Mouse (Mus musculus): Measurements from ENCODE around the gene Sult2a4.
"Not testable (repeated sequence)": the region's sequence is repeated elsewhere in the genome, so short reads cannot be mapped to it uniquely, and the experiment has no call there.

Sult2a4 gene

DNA sequence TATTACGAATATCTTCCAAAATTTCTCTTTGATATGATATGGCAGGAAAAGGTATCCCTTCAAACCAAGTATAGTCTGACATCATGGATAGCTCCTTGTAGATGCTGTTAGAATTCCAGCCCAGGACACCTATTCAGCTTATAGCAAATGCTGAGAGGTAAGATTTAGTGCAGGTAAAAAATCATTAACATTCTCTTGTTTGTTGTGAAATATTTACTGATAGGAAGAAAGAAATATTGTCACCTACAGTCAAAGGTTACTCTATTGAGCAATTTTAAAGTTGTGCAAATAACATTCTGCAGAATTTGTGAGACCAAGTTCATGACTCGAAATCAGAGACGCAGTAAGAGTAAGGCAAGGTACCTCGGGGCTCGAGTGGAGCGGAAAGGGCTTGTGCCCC, at the start of gene Sult2a4:
TSS of gene Sult2a4 (minus strand) at position 101 of the 400 bp plus-strand sequence.
- DNase-seq = not testable (repeated sequence)

DNA sequence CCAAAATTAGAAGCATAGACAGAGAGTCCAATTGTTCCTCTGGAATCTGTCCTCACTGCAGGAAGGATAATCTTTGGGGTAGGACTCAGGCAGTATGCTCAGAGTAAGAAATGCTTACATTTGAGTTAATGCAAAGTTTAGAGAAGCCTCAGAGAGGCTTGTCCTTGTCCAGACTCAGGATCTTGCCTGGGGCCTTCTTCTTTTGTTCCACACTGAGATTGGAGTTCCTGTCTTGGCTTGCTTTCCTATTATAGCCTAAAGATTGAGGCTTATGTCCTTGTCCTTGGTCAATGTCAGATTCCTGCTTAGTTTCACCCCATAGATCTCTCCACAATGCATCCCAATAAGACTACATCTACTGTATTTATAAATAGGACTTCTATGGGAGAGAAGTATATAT, 41.4 kb upstream of the Sult2a4 start:
- not testable (repeated sequence) for DNase-seq

DNA sequence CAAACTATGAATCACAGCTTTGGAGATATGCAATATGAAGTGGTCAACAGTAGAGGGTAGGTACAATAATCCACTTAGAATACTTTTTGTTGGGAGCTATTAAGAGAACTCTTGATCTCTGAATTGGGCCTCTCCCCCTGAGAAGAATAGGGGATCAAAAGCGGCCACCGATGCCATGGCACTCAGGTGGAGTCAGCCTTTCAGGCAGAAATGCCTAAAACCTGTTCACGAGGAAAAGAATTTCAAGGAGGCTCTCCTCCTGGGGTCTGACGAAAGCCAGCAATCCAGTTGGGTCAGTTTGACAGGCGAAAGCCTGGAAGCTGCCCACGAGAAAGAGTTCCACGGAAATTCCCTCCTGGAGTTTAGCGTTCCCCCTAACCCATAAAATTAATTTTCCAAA, 23.7 kb upstream of the Sult2a4 start:
- DNase-seq = no peak

- DNase-seq = not testable (repeated sequence)
Measured at GRCm38 (mm10) chr7:14010686-14011085, 21.3 kb upstream of the Sult2a4 start.
